Mouse (Mus musculus): ENCODE measurements around the gene Lin7a. TPM values are rescaled to one million over a fixed set of nuclear protein-coding genes. Genes with fewer than 3 reads are reported as not detected.

The Lin7a gene
- polyA plus RNA-seq (2012; rRNA removed) = not detected in 2 replicates

- TF ChIP-seq CTCF (IDR thresholded peaks at IDR 0.05; ENCODE audit: insufficient read depth, low read length) = no peak
- no peak for TF ChIP-seq POLR2A (IDR thresholded peaks at IDR 0.05; ENCODE audit: borderline replicate concordance, extremely low read depth, low read depth, low read length)
- Histone ChIP-seq H3K4me1 (ENCODE audit: control insufficient read depth, insufficient read depth, low read length) (no peaks in the 10 kb centered on the region), H3K4me3 (replicated peaks; ENCODE audit: extremely low read depth, low read depth, low read length) (no peak within 1 kb of the TSS)
- no peak for DNase-seq
- WGBS = 4% methylated on average over 38 of the region's 38 CpGs
Observed at GRCm38 (mm10) chr10:107271321-107272130, at the start of gene Lin7a. Lin7a (plus strand) TSS chr10:107271686.

- Histone ChIP-seq H3K4me3 (replicated peaks; ENCODE audit: extremely low read depth, low read depth, low read length) (no peak overlapping the region), H3K4me1 (ENCODE audit: control insufficient read depth, insufficient read depth, low read length) (no peaks in the 10 kb centered on the region)
- no peak for TF ChIP-seq POLR2A (IDR thresholded peaks at IDR 0.05; ENCODE audit: borderline replicate concordance, extremely low read depth, low read depth, low read length)
- 76% methylated on average over 2 of the region's 2 CpGs for WGBS
- DNase-seq = no peak
Observed at GRCm38 (mm10) chr10:107221726-107222125, 49.8 kb upstream of the Lin7a start.

- DNase-seq = no peak
- Histone ChIP-seq H3K4me3 (replicated peaks; ENCODE audit: extremely low read depth, low read depth, low read length) (no peak overlapping the region), H3K4me1 (ENCODE audit: control insufficient read depth, insufficient read depth, low read length) (no peaks in the 10 kb centered on the region)
- TF ChIP-seq CTCF (IDR thresholded peaks at IDR 0.05; ENCODE audit: insufficient read depth, low read length) (no peak), POLR2A (IDR thresholded peaks at IDR 0.05; ENCODE audit: borderline replicate concordance, extremely low read depth, low read depth, low read length) (no peak)
- 79% methylated on average over 8 of the region's 8 CpGs for WGBS
Observed at GRCm38 (mm10) chr10:107222406-107223185, 48.9 kb upstream of the Lin7a start.

- no peaks in the 10 kb centered on the region for H3K4me1 ChIP-seq (ENCODE audit: control insufficient read depth, insufficient read depth, low read length)
- no peak for DNase-seq
- WGBS = 85% methylated on average over 3 of the region's 3 CpGs
- H3K4me3 ChIP-seq (replicated peaks; ENCODE audit: extremely low read depth, low read depth, low read length) = no peak overlapping the region
- no peak for TF ChIP-seq CTCF (IDR thresholded peaks at IDR 0.05; ENCODE audit: insufficient read depth, low read length)
- no peak for TF ChIP-seq POLR2A (IDR thresholded peaks at IDR 0.05; ENCODE audit: borderline replicate concordance, extremely low read depth, low read depth, low read length)
Observed at GRCm38 (mm10) chr10:107223186-107223440, 48.4 kb upstream of the Lin7a start.

- H3K4me3 ChIP-seq (replicated peaks; ENCODE audit: extremely low read depth, low read depth, low read length) = no peak overlapping the region
- TF ChIP-seq CTCF (IDR thresholded peaks at IDR 0.05; ENCODE audit: insufficient read depth, low read length) (no peak), POLR2A (IDR thresholded peaks at IDR 0.05; ENCODE audit: borderline replicate concordance, extremely low read depth, low read depth, low read length) (no peak)
- DNase-seq = no peak
- 80% methylated on average over 3 of the region's 3 CpGs for WGBS
- H3K4me1 ChIP-seq (ENCODE audit: control insufficient read depth, insufficient read depth, low read length) = no peaks in the 10 kb centered on the region
Observed at GRCm38 (mm10) chr10:107223821-107224220, 47.7 kb upstream of the Lin7a start.

- TF ChIP-seq CTCF (IDR thresholded peaks at IDR 0.05; ENCODE audit: insufficient read depth, low read length) (no peak), POLR2A (IDR thresholded peaks at IDR 0.05; ENCODE audit: borderline replicate concordance, extremely low read depth, low read depth, low read length) (no peak)
- DNase-seq = no peak
- Histone ChIP-seq H3K4me1 (ENCODE audit: control insufficient read depth, insufficient read depth, low read length) (no peaks in the 10 kb centered on the region), H3K4me3 (replicated peaks; ENCODE audit: extremely low read depth, low read depth, low read length) (no peak overlapping the region)
- WGBS = 79% methylated on average over 6 of the region's 6 CpGs
Observed at GRCm38 (mm10) chr10:107224596-107225330, 46.7 kb upstream of the Lin7a start.

- 50% methylated on average over 4 of the region's 4 CpGs for WGBS
- Histone ChIP-seq H3K4me1 (ENCODE audit: control insufficient read depth, insufficient read depth, low read length) (no peaks in the 10 kb centered on the region), H3K4me3 (replicated peaks; ENCODE audit: extremely low read depth, low read depth, low read length) (no peak overlapping the region)
- no peak for DNase-seq
- TF ChIP-seq POLR2A (IDR thresholded peaks at IDR 0.05; ENCODE audit: borderline replicate concordance, extremely low read depth, low read depth, low read length) (no peak), CTCF (IDR thresholded peaks at IDR 0.05; ENCODE audit: insufficient read depth, low read length) (no peak)
Observed at GRCm38 (mm10) chr10:107225331-107225835, 46.1 kb upstream of the Lin7a start.

- TF ChIP-seq POLR2A (IDR thresholded peaks at IDR 0.05; ENCODE audit: borderline replicate concordance, extremely low read depth, low read depth, low read length) (no peak), CTCF (IDR thresholded peaks at IDR 0.05; ENCODE audit: insufficient read depth, low read length) (no peak)
- no peak for DNase-seq
- H3K4me3 ChIP-seq (replicated peaks; ENCODE audit: extremely low read depth, low read depth, low read length) = no peak overlapping the region
- WGBS = 76% methylated on average over 4 of the region's 4 CpGs
- no peaks in the 10 kb centered on the region for H3K4me1 ChIP-seq (ENCODE audit: control insufficient read depth, insufficient read depth, low read length)
Observed at GRCm38 (mm10) chr10:107225871-107226270, 45.6 kb upstream of the Lin7a start.

GRCm38 (mm10) chr10:107227901-107228300 is 43.6 kb upstream of the Lin7a start:
- TF ChIP-seq POLR2A (IDR thresholded peaks at IDR 0.05; ENCODE audit: borderline replicate concordance, extremely low read depth, low read depth, low read length) (no peak), CTCF (IDR thresholded peaks at IDR 0.05; ENCODE audit: insufficient read depth, low read length) (no peak)
- WGBS = 91% methylated on average over 1 of the region's 1 CpGs
- DNase-seq = no peak
- Histone ChIP-seq H3K4me1 (ENCODE audit: control insufficient read depth, insufficient read depth, low read length) (no peaks in the 10 kb centered on the region), H3K4me3 (replicated peaks; ENCODE audit: extremely low read depth, low read depth, low read length) (no peak overlapping the region)

Measured in lung, adult 2 months (tissue).